Mouse (Mus musculus) limb, embryonic 15.5 days (tissue): Measurements from ENCODE around the gene Nme4. TPM values are rescaled to one million over a fixed set of nuclear protein-coding genes. Genes with fewer than 3 reads are reported as not detected.
"Not testable (repeated sequence)": the region's sequence is repeated elsewhere in the genome, so short reads cannot be mapped to it uniquely, and the experiment has no call there.

Experiments
- ATAC-seq: fragments of 200-750 bp; cut with Nextera tagmentation; 2 replicates; pipeline ENCODE4 v1.8.0; 2017; ENCODE audit warnings: low read depth, moderate TSS enrichment; ENCODE audit not compliant: insufficient number of reproducible peaks, low FRiP score, low TSS enrichment
- H3K27ac ChIP-seq: fragments of 300-500 bp; sonication (generic); 2 replicates; pipeline ENCODE4 v1.5.1; 2015; ENCODE audit warnings: moderate library complexity, mild to moderate bottlenecking, inconsistent platforms
- H3K27me3 ChIP-seq: fragments of 300-500 bp; sonication (generic); 2 replicates; pipeline ENCODE4 v1.6.1; 2015; ENCODE audit warnings: inconsistent platforms
- H3K36me3 ChIP-seq: fragments of 300-500 bp; sonication (generic); 2 replicates; pipeline ENCODE4 v1.6.1; 2015; ENCODE audit warnings: inconsistent platforms
- H3K4me1 ChIP-seq: fragments of 300-500 bp; sonication (generic); 2 replicates; pipeline ENCODE4 v1.6.1; 2015; ENCODE audit warnings: inconsistent platforms
- H3K4me2 ChIP-seq: fragments of 300-500 bp; sonication (generic); 2 replicates; pipeline ENCODE4 v1.6.1; 2015; ENCODE audit warnings: mild to moderate bottlenecking, inconsistent platforms
- H3K4me3 ChIP-seq: fragments of 300-500 bp; sonication (generic); 2 replicates; pipeline ENCODE4 v1.5.1; 2015; ENCODE audit warnings: mild to moderate bottlenecking, inconsistent platforms
- H3K9ac ChIP-seq: fragments of 300-500 bp; sonication (generic); 2 replicates; pipeline ENCODE4 v1.6.1; 2015; ENCODE audit warnings: inconsistent platforms
- H3K9me3 ChIP-seq: fragments of 300-500 bp; sonication (generic); 2 replicates; pipeline ENCODE4 v1.6.1; 2016; ENCODE audit warnings: inconsistent platforms
- WGBS: fragments of 180-500 bp; shearing (Covaris S2); methylation state at CpG from one replicate; pipeline ENCODE4 v1.1.7; 2015; 5-methylcytosine and 5-hydroxymethylcytosine counted together
- polyA plus RNA-seq: library from polyadenylated mRNA; unstranded; fragments of >200 nt; fragmentation: Nextera tagmentation; extraction: Ambion mirVana; gene quantifications from 2 replicates; pipeline ENCODE4 v1.2.1, GENCODE M21; 2015

Nme4 gene
- polyA plus RNA-seq, 1 experiment from 2014 or later: 92.6 TPM

GRCm38 (mm10) chr17:26112751-26113150, 17.3 kb upstream of the Nme4 start:
- Histone ChIP-seq H3K9me3 (no peaks in the 10 kb centered on the region), H3K9ac (peak overlapping the region; percentile 33; the same call in 1 of the 2 replicates), H3K36me3 (no peaks in the 10 kb centered on the region), H3K4me2 (peak overlapping the region; percentile 98), H3K4me3 (peak overlapping the region; percentile 56), H3K27ac (no peak overlapping the region), H3K4me1 (peaks cover 13% of the 10 kb centered on the region), H3K27me3 (peaks cover 82% of the 10 kb centered on the region)
- 16% methylated on average over 14 of the region's 14 CpGs for WGBS
- ATAC-seq: no peak

DNA sequence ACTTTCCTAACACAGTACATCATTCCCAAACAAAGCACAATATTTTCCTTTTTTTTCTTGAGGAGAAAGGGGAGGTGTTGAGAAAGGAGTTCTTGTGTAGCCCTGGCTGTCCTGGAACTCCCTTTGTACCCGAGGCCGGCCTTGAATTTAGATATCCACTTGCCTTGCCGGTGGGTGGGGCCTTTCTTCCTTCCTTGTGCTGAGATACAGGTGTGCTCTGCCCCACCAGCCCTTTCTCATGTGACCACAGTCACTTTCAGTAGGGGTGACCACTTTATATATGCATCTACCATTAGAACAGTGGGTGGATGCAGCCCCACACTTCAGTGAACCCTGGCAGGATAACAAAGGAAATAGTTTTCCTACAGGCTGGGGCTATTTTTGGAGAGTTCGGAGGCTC, 16.3 kb upstream of the Nme4 start:
- no peak overlapping the region for H3K4me2 ChIP-seq
- peaks cover 13% of the 10 kb centered on the region for H3K4me1 ChIP-seq
- H3K36me3 ChIP-seq: no peaks in the 10 kb centered on the region
- no peak for ATAC-seq
- no peak overlapping the region for H3K4me3 ChIP-seq
- peaks cover 72% of the 10 kb centered on the region for H3K27me3 ChIP-seq
- H3K27ac ChIP-seq: no peak overlapping the region
- H3K9ac ChIP-seq: no peak overlapping the region
- H3K9me3 ChIP-seq: no peaks in the 10 kb centered on the region
- 23% methylated on average over 4 of the region's 4 CpGs for WGBS

- no peak for ATAC-seq
- WGBS: 6% methylated on average over 4 of the region's 4 CpGs
- Histone ChIP-seq H3K36me3 (no peaks in the 10 kb centered on the region), H3K4me2 (no peak overlapping the region), H3K27ac (no peak overlapping the region), H3K4me1 (peaks cover 13% of the 10 kb centered on the region), H3K9ac (no peak overlapping the region), H3K27me3 (peaks cover 65% of the 10 kb centered on the region), H3K4me3 (no peak overlapping the region), H3K9me3 (no peaks in the 10 kb centered on the region)
Measured at GRCm38 (mm10) chr17:26111024-26111423, 15.6 kb upstream of the Nme4 start.

DNA sequence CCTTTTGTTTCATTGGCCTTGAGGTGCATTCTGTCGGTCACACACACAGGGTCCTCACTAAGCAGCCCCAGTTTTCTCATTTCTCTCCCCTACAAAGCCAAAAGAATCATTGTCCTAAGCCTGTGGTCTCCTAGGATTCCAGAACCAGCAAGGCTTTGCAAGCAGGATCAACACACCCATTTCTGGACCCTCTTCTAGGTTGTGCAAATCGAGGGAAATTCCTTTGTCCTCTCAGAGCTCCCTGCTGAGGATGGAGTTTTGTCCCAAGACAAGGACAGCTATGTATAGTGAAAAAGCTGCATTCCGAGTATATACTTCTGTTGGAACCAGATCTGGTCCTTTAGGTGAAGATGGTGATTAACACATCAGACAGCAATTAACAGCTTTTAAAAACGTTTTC, 14.8 kb upstream of the Nme4 start:
- H3K36me3 ChIP-seq: no peaks in the 10 kb centered on the region
- no peak for ATAC-seq
- no peak overlapping the region for H3K27ac ChIP-seq
- H3K4me2 ChIP-seq: no peak overlapping the region
- H3K27me3 ChIP-seq: peaks cover 57% of the 10 kb centered on the region
- H3K9me3 ChIP-seq: no peaks in the 10 kb centered on the region
- H3K4me3 ChIP-seq: no peak overlapping the region
- H3K4me1 ChIP-seq: peaks cover 13% of the 10 kb centered on the region
- no peak overlapping the region for H3K9ac ChIP-seq
- 30% methylated on average over 4 of the region's 4 CpGs for whole genome bisulfite sequencing

DNA sequence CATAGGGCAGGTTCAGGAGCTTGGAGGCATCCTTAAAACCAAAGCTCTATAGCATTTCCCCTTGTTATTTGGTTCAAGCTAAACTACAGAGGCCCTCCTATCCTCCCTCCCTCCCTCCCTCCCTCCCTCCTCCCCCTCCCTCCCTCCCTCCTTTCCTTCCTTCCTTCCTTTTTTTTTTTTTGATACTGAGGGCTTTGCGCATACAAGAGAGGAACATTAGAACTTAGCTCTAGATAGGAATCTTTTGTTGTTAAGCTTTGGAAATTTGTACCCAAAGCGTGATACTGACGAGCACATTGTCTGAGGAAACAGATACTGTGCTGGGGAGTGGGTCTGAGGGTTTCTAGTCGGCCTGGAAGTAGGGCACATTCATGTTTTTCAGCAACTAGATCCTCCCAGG, 10.2 kb upstream of the Nme4 start:
- WGBS: 43% methylated on average over 3 of the region's 4 CpGs
- no peak overlapping the region for H3K4me3 ChIP-seq
- H3K36me3 ChIP-seq: no peaks in the 10 kb centered on the region
- peaks cover 11% of the 10 kb centered on the region for H3K27me3 ChIP-seq
- H3K9me3 ChIP-seq: no peaks in the 10 kb centered on the region
- ATAC-seq: no peak
- no peaks in the 10 kb centered on the region for H3K4me1 ChIP-seq
- H3K9ac ChIP-seq: no peak overlapping the region
- H3K27ac ChIP-seq: no peak overlapping the region
- no peak overlapping the region for H3K4me2 ChIP-seq

- 45% methylated on average over 4 of the region's 4 CpGs for WGBS
- H3K27ac ChIP-seq: no peak overlapping the region
- no peaks in the 10 kb centered on the region for H3K27me3 ChIP-seq
- no peaks in the 10 kb centered on the region for H3K36me3 ChIP-seq
- no peaks in the 10 kb centered on the region for H3K9me3 ChIP-seq
- H3K4me2 ChIP-seq: no peak overlapping the region
- no peaks in the 10 kb centered on the region for H3K4me1 ChIP-seq
- H3K9ac ChIP-seq: no peak overlapping the region
- no peak for ATAC-seq
- no peak overlapping the region for H3K4me3 ChIP-seq
Measured at GRCm38 (mm10) chr17:26101478-26101877, 6.1 kb upstream of the Nme4 start.

DNA sequence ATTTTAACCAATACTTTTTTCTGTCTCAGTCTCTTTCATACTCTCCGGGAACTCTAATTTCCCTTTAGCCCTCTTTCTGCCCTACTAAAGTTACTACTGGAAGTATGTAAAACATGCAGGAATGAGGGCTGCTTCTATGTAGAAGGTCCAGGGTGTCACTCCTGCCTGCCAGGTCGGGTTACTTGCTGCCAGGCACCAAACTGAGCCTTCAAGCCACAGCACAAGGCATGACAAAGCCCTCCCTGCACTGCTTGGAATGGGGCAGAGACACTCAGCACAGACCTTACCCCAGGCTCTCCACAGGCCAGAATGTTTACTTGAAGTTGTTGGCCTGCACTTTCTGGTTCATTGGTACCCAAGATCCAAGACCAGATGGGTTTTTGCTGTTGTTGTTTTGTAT, 4.8 kb upstream of the Nme4 start:
- H3K4me1 ChIP-seq: 0 out of 2 replicates have a peak, but pooled peaks cover 3% of the 10 kb centered on the region
- ATAC-seq: no peak
- H3K4me2 ChIP-seq: no peak overlapping the region
- H3K9me3 ChIP-seq: no peaks in the 10 kb centered on the region
- H3K27ac ChIP-seq: no peak overlapping the region
- no peak overlapping the region for H3K9ac ChIP-seq
- 45% methylated on average over 2 of the region's 2 CpGs for WGBS
- H3K4me3 ChIP-seq: no peak overlapping the region
- H3K27me3 ChIP-seq: no peaks in the 10 kb centered on the region
- no peaks in the 10 kb centered on the region for H3K36me3 ChIP-seq

GRCm38 (mm10) chr17:26099316-26099715, 3.9 kb upstream of the Nme4 start:
- not testable (repeated sequence) for H3K36me3 ChIP-seq, H3K4me2 ChIP-seq, ATAC-seq, H3K4me3 ChIP-seq, H3K27me3 ChIP-seq, H3K9me3 ChIP-seq, H3K9ac ChIP-seq, H3K27ac ChIP-seq
- peaks cover 10% of the 10 kb centered on the region; the same call in 1 of the 2 replicates for H3K4me1 ChIP-seq
- 73% methylated on average over 3 of the region's 3 CpGs for WGBS

DNA sequence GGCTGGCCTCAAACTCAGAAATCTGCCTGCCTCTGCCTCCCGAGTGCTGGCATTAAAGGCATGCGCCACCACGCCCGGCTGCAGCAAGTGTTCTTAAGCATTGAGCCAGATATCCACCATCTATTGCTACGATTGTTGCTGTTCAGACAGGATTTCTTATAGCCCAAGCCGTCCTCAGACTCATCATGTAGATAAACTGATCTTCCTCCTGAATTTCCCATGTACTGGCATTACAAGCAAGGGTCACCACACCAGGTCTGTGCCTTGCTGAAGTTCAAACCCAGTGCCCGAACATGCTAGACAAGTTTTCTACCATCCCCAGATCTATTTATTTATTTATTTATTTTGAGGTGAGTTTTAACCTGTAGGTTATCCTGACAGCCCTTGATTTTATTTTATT, 3.1 kb upstream of the Nme4 start:
- H3K27ac ChIP-seq: no peak overlapping the region
- no peaks in the 10 kb centered on the region for H3K9me3 ChIP-seq
- no peak for ATAC-seq
- H3K4me1 ChIP-seq: peaks cover 13% of the 10 kb centered on the region; the same call in 1 of the 2 replicates
- no peak overlapping the region for H3K4me2 ChIP-seq
- no peak overlapping the region for H3K4me3 ChIP-seq
- no peak overlapping the region for H3K9ac ChIP-seq
- 87% methylated on average over 7 of the region's 7 CpGs for WGBS
- no peaks in the 10 kb centered on the region for H3K27me3 ChIP-seq
- 0 out of 2 replicates have a peak, but pooled peaks cover 3% of the 10 kb centered on the region for H3K36me3 ChIP-seq

GRCm38 (mm10) chr17:26094531-26095110, 781 bp downstream of the Nme4 start:
- H3K27me3 ChIP-seq: no peaks in the 10 kb centered on the region
- H3K9ac ChIP-seq: peak overlapping the region; percentile 74; the same call in 1 of the 2 replicates
- no peak for ATAC-seq
- peak overlapping the region; percentile 73 for H3K4me2 ChIP-seq
- H3K4me1 ChIP-seq: peaks cover 17% of the 10 kb centered on the region
- peaks cover 11% of the 10 kb centered on the region for H3K36me3 ChIP-seq
- peak overlapping the region; percentile 66 for H3K4me3 ChIP-seq
- H3K9me3 ChIP-seq: no peaks in the 10 kb centered on the region
- H3K27ac ChIP-seq: 0 out of 2 replicates have a peak overlapping the region, but pooled peaks have one; percentile 84
- 30% methylated on average over 9 of the region's 9 CpGs for WGBS

DNA sequence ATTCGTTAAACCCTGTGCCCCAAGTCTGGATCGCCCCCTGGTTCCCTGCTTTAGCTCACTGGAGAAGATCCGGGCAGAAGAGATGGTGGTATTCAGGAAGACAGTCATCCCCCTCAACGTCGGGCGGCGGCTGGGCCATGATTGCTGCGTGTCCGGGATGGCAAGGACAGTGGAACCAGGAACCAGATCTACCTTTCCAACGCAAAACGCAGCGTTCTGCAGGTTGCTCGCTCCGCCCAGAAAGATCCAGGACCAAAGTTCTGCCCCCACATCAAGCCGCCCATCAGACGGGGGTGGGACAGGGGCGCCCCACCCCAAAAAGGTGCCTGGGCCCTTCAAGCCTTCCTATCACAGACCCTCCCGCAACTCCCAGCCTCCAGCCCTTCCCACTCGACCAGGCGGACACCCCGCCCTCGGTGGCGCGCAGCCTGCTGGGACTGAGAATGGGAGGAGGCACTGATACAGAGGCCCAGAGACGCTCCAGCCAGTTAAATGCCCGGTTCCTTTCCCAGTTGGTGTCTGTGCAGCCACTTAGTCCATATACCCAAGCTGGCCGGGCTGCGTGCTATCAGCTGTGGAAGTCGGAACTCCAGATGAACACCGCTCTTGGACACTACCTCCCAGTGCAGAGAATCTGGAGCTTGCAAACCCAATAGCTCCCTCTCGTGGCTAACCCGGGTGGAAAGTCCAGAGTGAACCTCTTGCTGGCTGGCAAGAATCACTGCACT, 5.3 kb downstream of the Nme4 start, which contains the start of gene Decr2:
Decr2 (minus strand) TSS at position 433 of the 728 bp plus-strand sequence.
- H3K4me3 ChIP-seq: peak within 1 kb of the TSS; percentile 63
- H3K27ac ChIP-seq: peak within 1 kb of the TSS; percentile 88
- H3K4me1 ChIP-seq: peaks cover 17% of the 10 kb centered on the region
- no peaks in the 10 kb centered on the region for H3K27me3 ChIP-seq
- H3K9ac ChIP-seq: peak within 1 kb of the TSS; percentile 58
- peak; percentile 85 for ATAC-seq
- no peaks in the 10 kb centered on the region for H3K9me3 ChIP-seq
- peaks cover 24% of the 10 kb centered on the region for H3K36me3 ChIP-seq
- peak within 1 kb of the TSS; percentile 73 for H3K4me2 ChIP-seq
- 1% methylated on average over 32 of the region's 32 CpGs for WGBS

GRCm38 (mm10) chr17:26087059-26087564, 8.3 kb downstream of the Nme4 start:
- no peak for ATAC-seq
- H3K36me3 ChIP-seq: peaks cover 32% of the 10 kb centered on the region
- no peaks in the 10 kb centered on the region for H3K27me3 ChIP-seq
- H3K4me2 ChIP-seq: no peak overlapping the region
- H3K4me3 ChIP-seq: no peak overlapping the region
- H3K4me1 ChIP-seq: peaks cover 7% of the 10 kb centered on the region
- H3K9ac ChIP-seq: no peak overlapping the region
- no peak overlapping the region for H3K27ac ChIP-seq
- H3K9me3 ChIP-seq: no peaks in the 10 kb centered on the region
- 93% methylated on average over 9 of the region's 9 CpGs for WGBS
